Mouse (Mus musculus): Measurements from ENCODE around the gene Gon7. TPM values are rescaled to one million over a fixed set of nuclear protein-coding genes. Genes with fewer than 3 reads are reported as not detected.

Gene Gon7
- total RNA-seq, 2 experiments from 2014 or later, result 10.9 to 15.4 TPM

GRCm38 (mm10) chr12:102713153-102713865 is 44.3 kb downstream of the Gon7 start:
- intact Hi-C loops (cut with DNase I), result loop anchor here (10.0 kb wide), 1 partner anchor 209 kb away; no protein-coding TSS in a partner anchor
- DNase-seq (ENCODE audit: extremely low spot score in 1 of 2, low spot score in 2 of 2), result no peak

GRCm38 (mm10) chr12:102710851-102711375 is 46.7 kb downstream of the Gon7 start:
- DNase-seq (ENCODE audit: extremely low spot score in 1 of 2, low spot score in 2 of 2), result no peak
- intact Hi-C loops (cut with DNase I), result loop anchor here (10.0 kb wide), 1 partner anchor 206 kb away; no protein-coding TSS in a partner anchor

DNA sequence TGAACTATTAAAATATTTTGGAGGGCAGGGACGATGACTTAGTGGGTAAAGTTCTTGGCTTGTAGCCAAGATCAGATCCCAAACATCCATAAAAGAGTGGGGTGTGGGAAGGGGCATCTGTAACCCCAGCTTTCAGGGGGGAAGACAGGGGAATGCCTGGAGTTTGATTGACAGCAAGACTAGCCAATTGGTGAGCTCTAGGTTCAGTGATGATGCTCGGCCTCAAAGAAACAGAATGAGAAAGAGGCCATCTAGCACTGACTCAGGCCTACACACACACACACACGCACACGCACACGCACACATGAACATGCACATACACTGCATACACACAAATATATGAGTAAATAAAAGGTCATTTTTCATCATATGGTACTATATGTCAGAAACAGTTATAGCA is 47.7 kb downstream of the Gon7 start:
- intact Hi-C loops (cut with DNase I), result loop anchor here (10.0 kb wide), 1 partner anchor 205 kb away; no protein-coding TSS in a partner anchor
- no peak for DNase-seq (ENCODE audit: extremely low spot score in 1 of 2, low spot score in 2 of 2)

- intact Hi-C loops (cut with DNase I), result no loop called here
- DNase-seq (ENCODE audit: extremely low spot score in 1 of 2, low spot score in 2 of 2), result no peak
Measured at GRCm38 (mm10) chr12:102708220-102708619, 49.4 kb downstream of the Gon7 start.

DNA sequence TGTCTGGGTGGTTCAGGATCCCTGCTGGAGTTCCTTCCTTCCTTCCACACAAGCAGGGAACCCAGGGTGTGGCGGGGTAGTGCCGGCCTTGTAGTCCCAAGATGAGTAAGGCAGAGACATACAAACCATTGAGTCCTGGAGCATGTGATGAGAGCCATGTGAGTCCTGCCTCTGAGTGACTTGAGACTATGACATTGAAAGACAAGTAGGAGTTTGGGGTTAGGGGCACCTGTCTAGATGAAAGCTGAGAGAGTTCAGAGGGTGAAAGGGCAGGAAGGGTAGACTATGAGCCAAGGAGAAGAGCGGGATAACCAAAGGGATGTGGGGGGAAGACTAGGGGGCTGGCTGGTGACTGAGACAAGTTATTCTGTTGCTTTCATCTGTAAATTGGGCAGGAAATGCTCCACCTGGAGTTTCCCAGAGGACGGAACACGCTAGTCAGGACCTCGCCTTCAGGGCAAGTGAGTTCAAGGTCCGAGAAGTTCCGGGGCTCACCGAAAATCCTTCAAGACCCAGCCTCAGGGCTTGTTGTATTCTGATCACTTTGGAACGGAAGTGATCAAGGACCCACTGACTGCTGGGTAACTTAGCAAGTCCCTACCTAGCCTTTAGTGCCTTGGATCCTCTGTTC is 50.7 kb downstream of the Gon7 start:
- intact Hi-C loops (cut with DNase I), result no loop called here
- DNase-seq (ENCODE audit: extremely low spot score in 1 of 2, low spot score in 2 of 2), result no peak

DNA sequence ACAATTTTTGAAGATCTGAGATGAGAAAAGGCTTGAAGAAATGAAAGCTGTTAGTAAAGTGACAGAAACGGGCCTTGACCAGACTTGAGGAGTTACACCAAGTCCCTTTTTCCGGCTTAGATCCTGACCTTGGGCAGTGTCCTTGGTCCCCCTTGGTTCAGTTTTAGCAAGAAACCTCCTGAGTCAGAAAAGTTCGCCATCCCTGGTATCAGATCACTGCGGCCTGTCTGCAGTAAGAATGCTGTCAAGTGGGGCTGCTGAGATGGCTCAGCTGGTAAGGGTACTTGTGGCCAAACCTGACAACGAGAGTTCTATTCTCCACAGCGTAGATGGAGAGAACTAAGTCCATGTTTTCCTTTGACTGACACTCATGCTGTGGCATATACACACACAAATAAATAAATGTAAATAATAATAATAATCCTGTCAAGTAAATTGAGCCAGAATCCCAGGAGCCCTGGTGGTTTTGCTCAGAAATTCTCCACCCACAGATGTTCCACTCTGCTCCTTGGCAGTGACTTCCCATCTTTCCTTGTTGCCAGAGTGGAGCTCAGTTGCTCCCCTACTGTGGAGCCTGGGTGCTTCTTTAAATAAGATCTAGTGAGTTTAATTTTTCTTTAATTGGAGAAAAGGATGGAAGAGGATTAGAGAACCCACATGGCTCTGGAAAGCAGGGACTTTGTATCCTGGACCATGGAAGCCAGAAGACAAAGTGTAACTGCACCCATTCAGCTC is 51.5 kb downstream of the Gon7 start:
- DNase-seq (ENCODE audit: extremely low spot score in 1 of 2, low spot score in 2 of 2), result no peak
- intact Hi-C loops (cut with DNase I), result no loop called here

GRCm38 (mm10) chr12:102705216-102705871 is 52.3 kb downstream of the Gon7 start:
- DNase-seq (ENCODE audit: extremely low spot score in 1 of 2, low spot score in 2 of 2), result peak; percentile 87 to 95
- intact Hi-C loops (cut with DNase I), result no loop called here

- intact Hi-C loops (cut with DNase I), result loop anchor here (5.0 kb wide), 1 partner anchor 57 kb away; no protein-coding TSS in a partner anchor
- DNase-seq (ENCODE audit: extremely low spot score in 1 of 2, low spot score in 2 of 2), result peak in 1 of 2 experiments; percentile 81
Measured at GRCm38 (mm10) chr12:102704457-102705198, 53.0 kb downstream of the Gon7 start, which contains the start of gene Itpk1. TSS of gene Itpk1 (minus strand) at chr12:102704930.

DNA sequence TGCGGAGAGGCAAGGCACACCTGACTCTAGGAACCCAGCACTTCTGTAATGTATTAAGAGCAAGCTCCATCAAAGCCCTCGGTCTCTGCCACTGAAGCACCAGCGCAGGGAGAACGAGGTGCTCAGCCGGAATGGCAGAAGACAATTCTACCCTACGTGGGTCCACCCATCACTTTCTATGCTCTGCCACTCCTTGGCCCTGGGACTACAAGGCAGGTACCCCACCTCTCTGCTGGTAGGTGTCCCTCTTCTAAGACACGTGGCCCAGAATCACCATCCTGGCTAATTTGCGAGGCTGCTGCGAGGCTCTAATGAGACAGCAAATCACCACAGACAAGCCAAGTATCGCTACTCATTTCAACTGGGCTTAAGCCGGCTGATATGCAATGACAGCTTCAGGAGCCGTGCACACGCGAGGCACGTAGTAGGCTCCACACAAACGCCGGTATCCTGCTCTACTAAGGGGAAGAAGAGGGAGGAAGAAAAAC is 53.6 kb downstream of the Gon7 start:
- intact Hi-C loops (cut with DNase I), result loop anchor here (5.0 kb wide), 1 partner anchor 57 kb away; no protein-coding TSS in a partner anchor
- DNase-seq (ENCODE audit: extremely low spot score in 1 of 2, low spot score in 2 of 2), result no peak

- no peak for DNase-seq (ENCODE audit: extremely low spot score in 1 of 2, low spot score in 2 of 2)
- intact Hi-C loops (cut with DNase I), result loop anchor here (5.0 kb wide), 1 partner anchor 56 kb away; no protein-coding TSS in a partner anchor
Measured at GRCm38 (mm10) chr12:102703441-102703840, 54.2 kb downstream of the Gon7 start.

Other genes starting within 250 kb of the Gon7 start
- gene Chga, start 202.8 kb downstream of the Gon7 start, total RNA-seq (2021), result 100 to 1,000 TPM; 187 to 195 TPM
- 10 to 100 TPM; 90.5 to 90.8 TPM for gene Itpk1, start 52.9 kb downstream of the Gon7 start, total RNA-seq (2021)
- gene Moap1, start 14.1 kb downstream of the Gon7 start, total RNA-seq (2021), result 10 to 100 TPM; 37.5 to 41.0 TPM
- gene Tmem251, start 14.0 kb downstream of the Gon7 start, total RNA-seq (2021), result 1 to 10 TPM; 5.4 to 6.1 TPM
- gene Gm28051, start within 50 bp of the Gon7 start, total RNA-seq (2021), result not detected
- gene Ubr7, start 164 bp upstream of the Gon7 start, total RNA-seq (2021), result 10 to 100 TPM; 32.3 to 35.0 TPM
- gene Gm20604, start 869 bp upstream of the Gon7 start, total RNA-seq (2021), result 10 to 100 TPM; 22.9 to 23.0 TPM
- 10 to 100 TPM; 17.7 to 19.6 TPM for gene Btbd7, start 120.7 kb upstream of the Gon7 start, total RNA-seq (2021)
- not detected for gene Cox8c, start 141.5 kb upstream of the Gon7 start, total RNA-seq (2021)
- gene Unc79, start 191.1 kb upstream of the Gon7 start, total RNA-seq (2021), result 10 to 100 TPM; 37.3 to 38.9 TPM

Measured in left cerebral cortex, postnatal 10 days (tissue).